Mouse (Mus musculus) stomach, postnatal 0 days (tissue): ENCODE data around the gene Rpl23a. TPM values are rescaled to one million over a fixed set of nuclear protein-coding genes. Genes with fewer than 3 reads are reported as not detected.

Source experiments
- ATAC-seq: fragments of 200-750 bp; cut with Nextera tagmentation; 2 replicates; pipeline ENCODE4 v1.8.0; 2017; ENCODE audit not compliant: low FRiP score, low TSS enrichment
- DNase-seq: peaks from one replicate; pipeline ENCODE4 v3.0.0-alpha.2; 2016; ENCODE audit warnings: low spot score
- H3K27ac ChIP-seq: fragments of 300-500 bp; sonication (generic); replicated peaks from 2 replicates; pipeline ENCODE4 v1.5.1; 2014; ENCODE audit warnings: mild to moderate bottlenecking, control low read depth
- H3K27me3 ChIP-seq: fragments of 300-500 bp; sonication (generic); 2 replicates; pipeline ENCODE4 v1.6.1; 2014; ENCODE audit warnings: low read length; ENCODE audit not compliant: control insufficient read depth, insufficient read depth
- H3K36me3 ChIP-seq: fragments of 300-500 bp; sonication (generic); 2 replicates; pipeline ENCODE4 v1.6.1; 2014; ENCODE audit warnings: low read length, mixed read lengths; ENCODE audit not compliant: control insufficient read depth, insufficient read depth
- H3K4me1 ChIP-seq: fragments of 300-500 bp; sonication (generic); replicated peaks from 2 replicates; pipeline ENCODE4 v1.6.1; 2014; ENCODE audit warnings: antibody characterized with exemption; ENCODE audit not compliant: control insufficient read depth, insufficient read depth
- H3K4me2 ChIP-seq: fragments of 300-500 bp; sonication (generic); replicated peaks from 2 replicates; pipeline ENCODE4 v1.6.1; 2014; ENCODE audit warnings: low read depth, mild to moderate bottlenecking, control low read depth, moderate library complexity
- H3K4me3 ChIP-seq: fragments of 300-500 bp; sonication (generic); 2 replicates; pipeline ENCODE4 v1.5.1; 2014; ENCODE audit warnings: low read depth, low read length, control low read depth
- H3K9ac ChIP-seq: fragments of 300-500 bp; sonication (generic); 2 replicates; pipeline ENCODE4 v1.6.1; 2014; ENCODE audit warnings: mild to moderate bottlenecking, low read length, control low read depth, mixed read lengths
- H3K9me3 ChIP-seq: fragments of 300-500 bp; sonication (generic); 2 replicates; pipeline ENCODE4 v1.6.1; 2016; ENCODE audit warnings: low read length; ENCODE audit not compliant: control insufficient read depth
- CTCF ChIP-seq: IDR thresholded peaks from 2 replicates; pipeline ENCODE4 v1.5.1; 2016; ENCODE audit warnings: antibody characterized with exemption, low read depth, mild to moderate bottlenecking, moderate library complexity
- WGBS: fragments of 180-500 bp; shearing (Covaris S2); extraction: QIAGEN DNeasy Blood & Tissue Kit; methylation state at CpG from one replicate; pipeline ENCODE4 v1.1.7; 2014; 5-methylcytosine and 5-hydroxymethylcytosine counted together
- microRNA-seq: library from miRNA; unstranded; fragments of <30 nt; microRNA quantifications from one replicate; pipeline ENCODE4, GENCODE M21; 2016
- polyA plus RNA-seq: library from polyadenylated mRNA; unstranded; fragments of >200 nt; fragmentation: Nextera tagmentation; extraction: Ambion mirVana; gene quantifications from 2 replicates; pipeline ENCODE4 v1.2.1, GENCODE M21; 2015

The Rpl23a gene
- polyA plus RNA-seq, 1 experiment from 2014 or later: 1,145 TPM

DNA sequence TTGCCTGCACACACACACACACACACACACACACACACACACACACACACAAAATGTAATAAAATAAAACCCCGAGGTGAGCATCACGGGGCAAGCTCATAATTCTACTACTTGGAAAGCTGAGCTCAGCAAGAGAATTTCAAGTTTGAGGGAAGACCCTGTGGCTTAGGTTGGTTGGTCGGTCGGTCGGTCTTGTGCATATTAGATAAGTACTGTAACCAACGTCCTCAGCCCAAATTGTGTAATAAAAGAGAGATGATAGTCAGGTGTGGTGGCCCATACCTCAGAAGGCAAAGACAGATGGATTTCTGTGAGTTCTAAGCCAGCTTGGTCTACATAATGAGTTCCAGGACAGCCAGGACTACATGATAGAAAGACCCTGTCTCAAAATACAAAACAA lies 49.5 kb downstream of the Rpl23a start:
- no peak overlapping the region for H3K9ac ChIP-seq
- no peaks in the 10 kb centered on the region for H3K9me3 ChIP-seq
- no peak for ATAC-seq
- no peak overlapping the region for H3K4me3 ChIP-seq
- WGBS: 88% methylated on average over 6 of the region's 6 CpGs
- no peak for DNase-seq
- H3K36me3 ChIP-seq: no peaks in the 10 kb centered on the region
- no peaks in the 10 kb centered on the region for H3K27me3 ChIP-seq
- H3K4me1 ChIP-seq: no peaks in the 10 kb centered on the region
- H3K27ac ChIP-seq: no peak overlapping the region
- no peak for TF ChIP-seq CTCF
- H3K4me2 ChIP-seq: no peak overlapping the region

Small RNA genes within 50 kb of the gene (microRNA-seq; reads per million reads assigned to microRNA genes)
- not detected for gene Mir7653

Other genes with a start within 250 kb of the Rpl23a start
- 5.3 and 6.9 TPM in 2 replicates for gene Phf12, start 200.8 kb downstream of the Rpl23a start, polyA plus RNA-seq
- 7.3 and 7.9 TPM in 2 replicates for gene Dhrs13, start 151.3 kb downstream of the Rpl23a start, polyA plus RNA-seq
- gene Flot2, start 145.7 kb downstream of the Rpl23a start, polyA plus RNA-seq: 30.9 and 31.5 TPM in 2 replicates
- gene Eral1, start 103.2 kb downstream of the Rpl23a start, polyA plus RNA-seq: 12.8 and 15.0 TPM in 2 replicates
- gene Fam222b, start 88.9 kb downstream of the Rpl23a start, polyA plus RNA-seq: 5.1 and 5.6 TPM in 2 replicates
- 22.4 and 26.9 TPM in 2 replicates for gene Traf4, start 18.0 kb downstream of the Rpl23a start, polyA plus RNA-seq
- gene Nek8, start 6.9 kb downstream of the Rpl23a start, polyA plus RNA-seq: 6.4 and 7.4 TPM in 2 replicates
- 41.3 and 45.6 TPM in 2 replicates for gene Tlcd1, start 6.9 kb downstream of the Rpl23a start, polyA plus RNA-seq
- 59.0 and 61.4 TPM in 2 replicates for gene Rab34, start 4.8 kb upstream of the Rpl23a start, polyA plus RNA-seq
- gene Proca1, start 9.8 kb upstream of the Rpl23a start, polyA plus RNA-seq: 0.98 and 1.0 TPM in 2 replicates
- 103 and 106 TPM in 2 replicates for gene Sdf2, start 62.2 kb upstream of the Rpl23a start, polyA plus RNA-seq
- 11.1 and 11.7 TPM in 2 replicates for gene Supt6, start 62.4 kb upstream of the Rpl23a start, polyA plus RNA-seq
- 54.4 and 74.9 TPM in 2 replicates for gene 2610507B11Rik, start 78.2 kb upstream of the Rpl23a start, polyA plus RNA-seq
- not detected in 2 replicates for gene BC030499, start 107.3 kb upstream of the Rpl23a start, polyA plus RNA-seq
- gene Spag5, start 117.9 kb upstream of the Rpl23a start, polyA plus RNA-seq: 4.4 and 5.7 TPM in 2 replicates
- 15.0 and 17.1 TPM in 2 replicates for gene Aldoc, start 139.4 kb upstream of the Rpl23a start, polyA plus RNA-seq
- 36.2 and 38.7 TPM in 2 replicates for gene Pigs, start 144.8 kb upstream of the Rpl23a start, polyA plus RNA-seq
- gene Unc119, start 159.9 kb upstream of the Rpl23a start, polyA plus RNA-seq: 26.5 and 27.9 TPM in 2 replicates
- 1.9 and 2.6 TPM in 2 replicates for gene Foxn1, start 203.0 kb upstream of the Rpl23a start, polyA plus RNA-seq
- gene Slc13a2, start 238.6 kb upstream of the Rpl23a start, polyA plus RNA-seq: 0.23 and 0.39 TPM in 2 replicates